Mouse (Mus musculus) limb, embryonic 14.5 days (tissue): Measurements from ENCODE around the gene H13. TPM values are rescaled to one million over a fixed set of nuclear protein-coding genes. Genes with fewer than 3 reads are reported as not detected.

ENCODE experiments used
- ATAC-seq: fragments of 200-750 bp; cut with Nextera tagmentation; 2 replicates; pipeline ENCODE4 v1.8.0; 2017; ENCODE audit warnings: low read depth, moderate number of reproducible peaks, moderate TSS enrichment; ENCODE audit not compliant: low FRiP score
- DNase-seq: peaks from one replicate; pipeline ENCODE4 v3.0.0-alpha.2; 2015; ENCODE audit warnings: low spot score
- H3K27ac ChIP-seq: fragments of 300-500 bp; sonication (generic); replicated peaks from 2 replicates; pipeline ENCODE4 v1.5.1; 2014; ENCODE audit warnings: low read depth, mild to moderate bottlenecking, low read length, moderate library complexity, mixed read lengths
- H3K27me3 ChIP-seq: fragments of 300-500 bp; sonication (generic); 2 replicates; pipeline ENCODE4 v1.6.1; 2014; ENCODE audit warnings: low read length, mixed read lengths; ENCODE audit not compliant: control insufficient read depth, insufficient read depth
- H3K36me3 ChIP-seq: fragments of 300-500 bp; sonication (generic); 2 replicates; pipeline ENCODE4 v1.6.1; 2014; ENCODE audit warnings: mild to moderate bottlenecking, low read length, moderate library complexity, mixed read lengths; ENCODE audit not compliant: control insufficient read depth, insufficient read depth
- H3K4me1 ChIP-seq: fragments of 300-500 bp; sonication (generic); 2 replicates; pipeline ENCODE4 v1.6.1; 2014; ENCODE audit warnings: antibody characterized with exemption, low read length, mixed read lengths; ENCODE audit not compliant: control insufficient read depth, insufficient read depth
- H3K4me2 ChIP-seq: fragments of 300-500 bp; sonication (generic); replicated peaks from 2 replicates; pipeline ENCODE4 v1.6.1; 2014; ENCODE audit warnings: low read depth, mild to moderate bottlenecking, low read length, moderate library complexity; ENCODE audit not compliant: severe bottlenecking
- H3K4me3 ChIP-seq: fragments of 300-500 bp; sonication (generic); replicated peaks from 2 replicates; pipeline ENCODE4 v1.5.1; 2014; ENCODE audit warnings: low read length
- H3K9ac ChIP-seq: fragments of 300-500 bp; sonication (generic); 2 replicates; pipeline ENCODE4 v1.6.1; 2014; ENCODE audit warnings: mild to moderate bottlenecking, low read depth, low read length, moderate library complexity; ENCODE audit not compliant: severe bottlenecking
- H3K9me3 ChIP-seq: fragments of 300-500 bp; sonication (generic); 2 replicates; pipeline ENCODE4 v1.6.1; 2016; ENCODE audit warnings: low read length; ENCODE audit not compliant: control insufficient read depth
- POLR2A ChIP-seq: fragments of 200-500 bp; IDR thresholded peaks from 2 replicates; pipeline ENCODE4 v1.8.0; 2012; ENCODE audit warnings: inconsistent platforms, mild to moderate bottlenecking, moderate library complexity, borderline replicate concordance; ENCODE audit not compliant: insufficient read depth, insufficient read length; ENCODE audit errors: extremely low read depth
- WGBS: fragments of 180-500 bp; shearing (Covaris S2); extraction: QIAGEN DNeasy Blood & Tissue Kit; methylation state at CpG from one replicate; pipeline ENCODE4 v1.1.7; 2014; 5-methylcytosine and 5-hydroxymethylcytosine counted together
- polyA plus RNA-seq, 2 experiments: library from polyadenylated mRNA; depleted of rRNA in 1 of 2; stranded (reverse) in 1 of 2; unstranded in 1 of 2; fragments of >200 nt; fragmentation: Nextera tagmentation in 1 of 2; extraction: Ambion mirVana in 1 of 2; gene quantifications; 2 replicates each; pipeline versions ENCODE4 v1.2.1 to v1.2.3; 2012 to 2014

H13 gene
- polyA plus RNA-seq, 2 experiments: 148 to 151 TPM

GRCm38 (mm10) chr2:152700725-152701124 lies 31.5 kb downstream of the H13 start:
- Histone ChIP-seq H3K27me3 (no peaks in the 10 kb centered on the region), H3K4me2 (no peak overlapping the region), H3K36me3 (peaks cover 98% of the 10 kb centered on the region), H3K9me3 (no peaks in the 10 kb centered on the region), H3K4me1 (peaks cover 15% of the 10 kb centered on the region), H3K27ac (no peak overlapping the region), H3K9ac (no peak overlapping the region), H3K4me3 (no peak overlapping the region)
- DNase-seq (no peak), ATAC-seq (no peak)
- no peak for TF ChIP-seq POLR2A
- WGBS: 77% methylated on average over 8 of the region's 8 CpGs

GRCm38 (mm10) chr2:152703596-152704255 lies 34.5 kb downstream of the H13 start:
- 84% methylated on average over 21 of the region's 21 CpGs for WGBS
- Histone ChIP-seq H3K9me3 (no peaks in the 10 kb centered on the region), H3K4me3 (no peak overlapping the region), H3K4me2 (no peak overlapping the region), H3K27ac (no peak overlapping the region), H3K36me3 (peaks cover 76% of the 10 kb centered on the region), H3K4me1 (peaks cover 38% of the 10 kb centered on the region), H3K27me3 (no peaks in the 10 kb centered on the region), H3K9ac (no peak overlapping the region)
- DNase-seq (no peak), ATAC-seq (no peak)
- TF ChIP-seq POLR2A: no peak

- Histone ChIP-seq H3K9ac (no peak overlapping the region), H3K36me3 (peaks cover 71% of the 10 kb centered on the region), H3K27me3 (no peaks in the 10 kb centered on the region), H3K9me3 (no peaks in the 10 kb centered on the region), H3K4me1 (peaks cover 38% of the 10 kb centered on the region), H3K4me3 (no peak overlapping the region), H3K27ac (no peak overlapping the region), H3K4me2 (no peak overlapping the region)
- 81% methylated on average over 5 of the region's 5 CpGs for WGBS
- TF ChIP-seq POLR2A: no peak
- DNase-seq (no peak), ATAC-seq (no peak)
Observed at GRCm38 (mm10) chr2:152704256-152704605, 35.0 kb downstream of the H13 start.

- H3K36me3 ChIP-seq: peaks cover 64% of the 10 kb centered on the region
- H3K4me3 ChIP-seq: no peak overlapping the region
- H3K4me1 ChIP-seq: peaks cover 38% of the 10 kb centered on the region
- DNase-seq (no peak), ATAC-seq (no peak)
- WGBS: 88% methylated on average over 14 of the region's 14 CpGs
- H3K4me2 ChIP-seq: no peak overlapping the region
- H3K27me3 ChIP-seq: no peaks in the 10 kb centered on the region
- no peaks in the 10 kb centered on the region for H3K9me3 ChIP-seq
- H3K9ac ChIP-seq: no peak overlapping the region; the same call in none of the 2 replicates
- peak overlapping the region; percentile 95 for H3K27ac ChIP-seq
- no peak for TF ChIP-seq POLR2A
Observed at GRCm38 (mm10) chr2:152704811-152705370, 35.6 kb downstream of the H13 start.

GRCm38 (mm10) chr2:152705993-152706571 lies 36.8 kb downstream of the H13 start:
- Histone ChIP-seq H3K4me1 (peaks cover 38% of the 10 kb centered on the region), H3K27ac (peak overlapping the region; percentile 95), H3K9ac (peak overlapping the region; percentile 29), H3K36me3 (peaks cover 52% of the 10 kb centered on the region), H3K4me3 (0 out of 2 replicates have a peak overlapping the region, but pooled peaks have one; percentile 1), H3K4me2 (peak overlapping the region; percentile 20; the same call in 1 of the 2 replicates), H3K27me3 (no peaks in the 10 kb centered on the region), H3K9me3 (no peaks in the 10 kb centered on the region)
- 23% methylated on average over 11 of the region's 22 CpGs for WGBS
- ATAC-seq: peak; percentile 71
- peak; percentile 79 for DNase-seq
- no peak for TF ChIP-seq POLR2A
